Mouse (Mus musculus) liver, adult 2 months (tissue): ENCODE data around the gene Cdh13. TPM values are rescaled to one million over a fixed set of nuclear protein-coding genes. Genes with fewer than 3 reads are reported as not detected.

Source experiments
- DNase-seq: peaks from one replicate; pipeline ENCODE4 v3.0.0-alpha.2; 2011; ENCODE audit warnings: low read depth, low spot score; ENCODE audit errors: extremely low read depth
- H3K27ac ChIP-seq: fragments of 200-500 bp; replicated peaks from 2 replicates; pipeline ENCODE4 v1.5.1; 2012; ENCODE audit warnings: low read depth, mild to moderate bottlenecking, control low read depth, inconsistent platforms, low read length; ENCODE audit not compliant: insufficient read depth
- H3K27me3 ChIP-seq: fragments of 200-500 bp; 2 replicates; pipeline ENCODE4 v1.6.1; 2012; ENCODE audit warnings: mild to moderate bottlenecking, moderate library complexity, low read length, inconsistent platforms; ENCODE audit not compliant: control insufficient read depth, insufficient read depth
- H3K36me3 ChIP-seq: fragments of 200-500 bp; 2 replicates; pipeline ENCODE4 v1.6.1; 2012; ENCODE audit warnings: low read length, inconsistent platforms; ENCODE audit not compliant: control insufficient read depth, insufficient read depth
- H3K4me1 ChIP-seq: fragments of 200-500 bp; 2 replicates; pipeline ENCODE4 v1.6.1; 2011; ENCODE audit warnings: low read length; ENCODE audit not compliant: control insufficient read depth, insufficient read depth
- H3K4me3 ChIP-seq: fragments of 200-500 bp; 2 replicates; pipeline ENCODE4 v1.5.1; 2011; ENCODE audit warnings: low read depth, mild to moderate bottlenecking, control low read depth, low read length, moderate library complexity; ENCODE audit not compliant: insufficient read depth
- H3K79me2 ChIP-seq: fragments of 200-500 bp; 2 replicates; pipeline ENCODE4 v1.6.1; 2012; ENCODE audit warnings: inconsistent platforms, mild to moderate bottlenecking, low read length, moderate library complexity; ENCODE audit not compliant: control insufficient read depth, insufficient read depth
- H3K9ac ChIP-seq: fragments of 200-500 bp; 2 replicates; pipeline ENCODE4 v1.6.1; 2012; ENCODE audit warnings: low read depth, mild to moderate bottlenecking, control low read depth, inconsistent platforms, low read length
- CTCF ChIP-seq: fragments of 200-500 bp; IDR thresholded peaks from 2 replicates; pipeline ENCODE4 v1.5.1; 2011; ENCODE audit warnings: low read depth, low read length, control low read depth
- POLR2A ChIP-seq: fragments of 200-500 bp; IDR thresholded peaks from 2 replicates; pipeline ENCODE4 v1.6.1; 2011; ENCODE audit warnings: low read length, control low read depth; ENCODE audit not compliant: insufficient read depth; ENCODE audit errors: extremely low read depth
- WGBS: fragments of 180-500 bp; shearing (Covaris S2); methylation state at CpG from one replicate; pipeline ENCODE4 v1.1.7; 2018; 5-methylcytosine and 5-hydroxymethylcytosine counted together
- polyA plus RNA-seq: library from polyadenylated mRNA; depleted of rRNA; stranded (reverse); fragments of >200 nt; gene quantifications from 2 replicates; pipeline ENCODE4 v1.2.3, GENCODE M21; 2012
- total RNA-seq: library from RNA; depleted of rRNA; stranded (reverse); fragments of >200 nt; gene quantifications from 2 replicates; pipeline ENCODE4 v1.2.3, GENCODE M21; 2014

Cdh13 gene
- total and polyA plus RNA-seq, 2 experiments = 1.5 to 2.1 TPM

GRCm38 (mm10) chr8:118410341-118410970 is 126.9 kb downstream of the Cdh13 start:
- Histone ChIP-seq H3K27me3 (no peaks in the 10 kb centered on the region), H3K9ac (no peak overlapping the region), H3K4me1 (no peaks in the 10 kb centered on the region), H3K79me2 (no peaks in the 10 kb centered on the region), H3K36me3 (no peaks in the 10 kb centered on the region), H3K4me3 (no peak overlapping the region), H3K27ac (no peak overlapping the region)
- 88% methylated on average over 4 of the region's 4 CpGs for WGBS
- no peak for DNase-seq
- TF ChIP-seq CTCF = no peak
- no peak for TF ChIP-seq POLR2A

- no peaks in the 10 kb centered on the region for H3K79me2 ChIP-seq
- no peak overlapping the region for H3K9ac ChIP-seq
- H3K4me3 ChIP-seq = no peak overlapping the region
- no peaks in the 10 kb centered on the region for H3K36me3 ChIP-seq
- H3K27me3 ChIP-seq = no peaks in the 10 kb centered on the region
- no peak for DNase-seq
- 84% methylated on average over 7 of the region's 7 CpGs for WGBS
- TF ChIP-seq POLR2A (no peak), CTCF (no peak)
- H3K27ac ChIP-seq = no peak overlapping the region
- H3K4me1 ChIP-seq = no peaks in the 10 kb centered on the region
These were observed 132.1 kb downstream of the Cdh13 start for GRCm38 (mm10) chr8:118415672-118416071.

DNA sequence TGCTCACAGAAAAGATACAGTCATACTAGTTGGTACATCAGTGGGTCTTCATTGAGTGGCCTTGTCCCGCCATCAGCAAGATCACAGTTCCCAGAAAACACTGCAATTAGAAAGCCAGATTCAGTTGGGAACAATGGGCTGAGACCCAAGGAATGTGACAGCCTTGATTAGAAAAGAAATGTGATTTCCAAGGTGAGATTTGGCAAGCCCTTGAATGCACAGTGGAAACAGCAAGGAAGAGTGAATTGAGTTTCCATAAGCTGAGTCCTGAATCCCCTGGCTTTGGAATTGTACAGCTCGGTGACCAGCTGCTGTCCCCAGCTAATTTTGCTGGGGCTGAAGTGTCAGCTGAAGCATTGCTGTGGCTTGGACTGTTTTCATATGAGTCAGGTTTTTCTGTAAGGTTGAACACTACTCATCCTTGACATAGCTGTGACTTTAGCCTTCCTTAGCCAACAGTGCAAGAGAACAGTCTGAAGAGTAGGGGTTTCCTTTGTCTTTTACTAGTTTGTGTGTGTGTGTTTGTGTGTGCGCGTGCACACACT is 133.3 kb downstream of the Cdh13 start:
- WGBS = 91% methylated on average over 4 of the region's 4 CpGs
- Histone ChIP-seq H3K36me3 (no peaks in the 10 kb centered on the region), H3K9ac (no peak overlapping the region), H3K4me3 (no peak overlapping the region), H3K4me1 (no peaks in the 10 kb centered on the region), H3K79me2 (no peaks in the 10 kb centered on the region), H3K27ac (no peak overlapping the region), H3K27me3 (no peaks in the 10 kb centered on the region)
- DNase-seq = no peak
- TF ChIP-seq CTCF = no peak
- no peak for TF ChIP-seq POLR2A

DNA sequence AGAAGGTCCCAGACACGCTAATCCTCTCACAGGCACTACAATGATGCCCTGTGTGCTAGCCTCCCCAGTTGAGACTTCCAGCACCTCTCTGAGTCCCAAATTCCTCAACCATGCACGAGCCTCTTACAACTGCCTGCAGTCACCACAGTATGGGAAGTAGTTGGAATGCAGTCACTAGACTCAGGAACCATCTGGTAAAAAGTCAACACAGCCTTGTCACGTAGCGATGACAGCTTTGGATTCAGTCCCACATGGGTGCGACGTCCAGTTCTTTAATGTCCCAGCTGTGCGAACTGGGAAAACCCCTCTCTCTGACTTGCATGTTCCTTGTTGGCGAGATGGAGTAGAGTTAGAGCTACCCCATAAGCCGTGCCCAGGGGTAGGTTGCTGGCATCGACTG is 139.1 kb downstream of the Cdh13 start:
- WGBS = 88% methylated on average over 10 of the region's 10 CpGs
- Histone ChIP-seq H3K4me1 (no peaks in the 10 kb centered on the region), H3K79me2 (no peaks in the 10 kb centered on the region), H3K27ac (no peak overlapping the region), H3K9ac (no peak overlapping the region), H3K4me3 (no peak overlapping the region), H3K36me3 (no peaks in the 10 kb centered on the region), H3K27me3 (no peaks in the 10 kb centered on the region)
- DNase-seq = no peak
- TF ChIP-seq CTCF (no peak), POLR2A (no peak)

GRCm38 (mm10) chr8:118428941-118429340 is 145.4 kb downstream of the Cdh13 start:
- Histone ChIP-seq H3K4me1 (no peaks in the 10 kb centered on the region), H3K27me3 (no peaks in the 10 kb centered on the region), H3K36me3 (no peaks in the 10 kb centered on the region), H3K9ac (no peak overlapping the region), H3K27ac (no peak overlapping the region), H3K79me2 (no peaks in the 10 kb centered on the region), H3K4me3 (no peak overlapping the region)
- 85% methylated on average over 7 of the region's 7 CpGs for WGBS
- TF ChIP-seq POLR2A (no peak), CTCF (no peak)
- DNase-seq = no peak

DNA sequence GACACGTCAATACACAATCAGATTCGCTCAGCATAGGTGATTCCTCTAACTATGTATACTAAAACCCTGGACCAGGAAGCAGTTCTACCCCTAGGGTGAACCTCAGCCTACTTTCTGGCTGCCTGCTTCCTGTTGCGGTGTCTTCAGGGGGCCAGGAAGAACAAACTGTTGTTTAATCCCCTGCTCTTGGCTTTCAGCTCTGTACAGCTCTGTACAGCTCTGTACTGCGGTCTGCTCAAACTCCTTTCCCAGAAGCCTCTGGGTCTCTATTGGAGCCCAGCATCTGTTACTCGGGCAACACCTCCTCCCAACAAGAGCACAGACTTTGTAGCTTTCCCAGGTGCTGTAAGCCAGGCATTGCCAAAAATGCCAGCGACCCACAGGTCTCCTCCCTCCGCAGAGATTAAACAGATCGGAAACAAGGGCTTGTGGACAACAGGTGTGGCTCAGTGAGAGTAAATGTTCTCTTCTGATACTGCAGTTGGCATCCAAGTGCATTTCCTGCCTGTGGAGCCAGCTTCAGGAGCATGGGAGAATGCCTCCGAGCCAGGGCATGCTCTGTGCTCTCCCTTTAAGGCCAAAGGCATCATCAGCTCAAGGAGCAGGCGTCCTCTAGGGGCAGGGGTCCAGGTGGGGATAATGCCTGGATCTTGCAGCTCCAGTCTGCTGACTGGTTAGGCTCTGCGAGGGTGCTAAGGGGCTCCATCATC is 148.4 kb downstream of the Cdh13 start:
- WGBS = 71% methylated on average over 11 of the region's 11 CpGs
- Histone ChIP-seq H3K79me2 (no peaks in the 10 kb centered on the region), H3K9ac (no peak overlapping the region), H3K4me3 (no peak overlapping the region), H3K27me3 (no peaks in the 10 kb centered on the region), H3K4me1 (no peaks in the 10 kb centered on the region), H3K36me3 (no peaks in the 10 kb centered on the region), H3K27ac (no peak overlapping the region)
- no peak for DNase-seq
- TF ChIP-seq POLR2A = no peak
- no peak for TF ChIP-seq CTCF
